Mouse (Mus musculus) heart, embryonic 14.5 days (tissue): Measurements from ENCODE around the gene Plek2. TPM values are rescaled to one million over a fixed set of nuclear protein-coding genes. Genes with fewer than 3 reads are reported as not detected.
A peak's percentile ranks its signal among the peaks of the same experiment; 100 is the strongest.

ENCODE experiments used
- ATAC-seq: fragments of 200-750 bp; cut with Nextera tagmentation; 2 replicates; pipeline ENCODE4 v1.8.0; 2017; ENCODE audit warnings: low read depth, moderate TSS enrichment; ENCODE audit not compliant: insufficient number of reproducible peaks, insufficient read depth, low FRiP score
- H3K27ac ChIP-seq, 2 experiments: fragments of 200-500 bp in 1 of 2; fragments of 300-500 bp in 1 of 2; sonication (generic) in 1 of 2; replicated peaks in 1 of 2; 2 replicates each; pipeline ENCODE4 v1.5.1; 2012 to 2014; ENCODE audit warnings: low read depth in 2 of 2, low read length in 2 of 2, control low read depth in 1 of 2, mild to moderate bottlenecking in 1 of 2, mixed read lengths in 1 of 2; ENCODE audit not compliant: control insufficient read depth in 1 of 2, insufficient read depth in 1 of 2
- H3K27me3 ChIP-seq: fragments of 300-500 bp; sonication (generic); 2 replicates; pipeline ENCODE4 v1.6.1; 2014; ENCODE audit warnings: mild to moderate bottlenecking, low read length, control low read depth; ENCODE audit not compliant: control insufficient read depth, insufficient read depth
- H3K36me3 ChIP-seq: fragments of 300-500 bp; sonication (generic); 2 replicates; pipeline ENCODE4 v1.6.1; 2014; ENCODE audit warnings: mild to moderate bottlenecking, control low read depth, low read length, mixed read lengths; ENCODE audit not compliant: control insufficient read depth, insufficient read depth
- H3K4me1 ChIP-seq, 2 experiments: fragments of 200-500 bp in 1 of 2; fragments of 300-500 bp in 1 of 2; sonication (generic) in 1 of 2; 2 replicates each; pipeline ENCODE4 v1.6.1; 2012 to 2014; ENCODE audit warnings: low read length in 2 of 2, control low read depth in 1 of 2, mixed read lengths in 1 of 2; ENCODE audit not compliant: control insufficient read depth in 2 of 2, insufficient read depth in 2 of 2
- H3K4me2 ChIP-seq: fragments of 300-500 bp; sonication (generic); 2 replicates; pipeline ENCODE4 v1.6.1; 2014; ENCODE audit warnings: mild to moderate bottlenecking, low read length
- H3K4me3 ChIP-seq, 2 experiments: fragments of 200-500 bp in 1 of 2; fragments of 300-500 bp in 1 of 2; sonication (generic) in 1 of 2; 2 replicates each; pipeline ENCODE4 v1.5.1; 2012 to 2014; ENCODE audit warnings: low read length in 2 of 2, mild to moderate bottlenecking in 2 of 2, control low read depth in 1 of 2, low read depth in 1 of 2, moderate library complexity in 1 of 2; ENCODE audit not compliant: control insufficient read depth in 1 of 2, insufficient read depth in 1 of 2
- H3K9ac ChIP-seq: fragments of 300-500 bp; sonication (generic); 2 replicates; pipeline ENCODE4 v1.6.1; 2014; ENCODE audit warnings: mild to moderate bottlenecking, low read length
- H3K9me3 ChIP-seq: fragments of 300-500 bp; sonication (generic); 2 replicates; pipeline ENCODE4 v1.6.1; 2016; ENCODE audit warnings: low read length, control low read depth; ENCODE audit not compliant: control insufficient read depth
- WGBS: fragments of 180-500 bp; shearing (Covaris S2); extraction: QIAGEN DNeasy Blood & Tissue Kit; methylation state at CpG from one replicate; pipeline ENCODE4 v1.1.7; 2014; 5-methylcytosine and 5-hydroxymethylcytosine counted together
- polyA plus RNA-seq: library from polyadenylated mRNA; unstranded; fragments of >200 nt; fragmentation: Nextera tagmentation; extraction: Ambion mirVana; gene quantifications from 2 replicates; pipeline ENCODE4 v1.2.1, GENCODE M21; 2014

The Plek2 gene
- polyA plus RNA-seq, 1 experiment from 2014 or later, result 2.1 TPM

- H3K27ac ChIP-seq, result peak overlapping the region in 1 of 2 experiments; percentile 15; a peak in 1 of 4 replicates
- ATAC-seq, result peak; percentile 31; the same call in 1 of the 2 replicates
Measured at GRCm38 (mm10) chr12:78910684-78911461, 4.1 kb upstream of the Plek2 start.

DNA sequence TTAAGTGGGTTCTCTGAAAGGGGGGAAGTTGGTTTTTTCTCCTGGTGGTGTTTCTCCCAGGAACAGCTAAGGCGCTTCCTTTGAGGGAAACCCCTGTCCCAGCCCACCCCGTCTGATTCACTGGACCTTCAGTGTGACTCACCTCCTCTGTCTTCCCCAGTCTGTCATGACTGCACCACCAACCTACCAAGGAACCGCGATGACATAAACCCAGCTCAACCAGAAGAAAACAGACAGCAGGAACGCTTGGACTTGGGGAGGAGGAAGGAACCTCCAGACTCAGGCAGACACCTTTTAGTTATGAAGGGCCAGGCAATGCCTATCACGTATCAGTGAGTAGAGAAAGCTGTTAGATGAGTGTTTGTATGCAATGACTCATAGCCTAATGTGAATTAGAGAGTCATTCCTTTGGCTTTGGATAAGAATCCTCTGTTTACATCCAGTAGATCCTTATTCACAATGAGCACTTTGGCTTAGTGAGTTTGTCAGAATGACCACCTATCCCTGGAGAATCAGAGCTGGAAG is 1.4 kb upstream of the Plek2 start:
- Histone ChIP-seq H3K9me3 (peaks cover 3% of the 10 kb centered on the region; the same call in 1 of the 2 replicates), H3K4me1 (peaks cover 7 to 23% of the 10 kb centered on the region in 2 experiments), H3K4me3 (no peak overlapping the region), H3K4me2 (no peak overlapping the region), H3K27ac (no peak overlapping the region), H3K27me3 (peaks cover 19% of the 10 kb centered on the region), H3K9ac (no peak overlapping the region), H3K36me3 (no peaks in the 10 kb centered on the region)
- no peak for ATAC-seq
- 78% methylated on average over 6 of the region's 6 CpGs for WGBS

More at GRCm38 (mm10) chr12:78910684-78911461, 4.1 kb upstream of the Plek2 start:
- Histone ChIP-seq H3K9me3 (peaks cover 3% of the 10 kb centered on the region; the same call in 1 of the 2 replicates), H3K4me2 (peak overlapping the region; percentile 87), H3K36me3 (no peaks in the 10 kb centered on the region), H3K27me3 (peaks cover 25% of the 10 kb centered on the region), H3K4me1 (peaks cover 7 to 23% of the 10 kb centered on the region in 2 experiments), H3K9ac (peak overlapping the region; percentile 64), H3K4me3 (peak overlapping the region; percentile 46 to 49)
- WGBS, result 6% methylated on average over 16 of the region's 16 CpGs

DNA sequence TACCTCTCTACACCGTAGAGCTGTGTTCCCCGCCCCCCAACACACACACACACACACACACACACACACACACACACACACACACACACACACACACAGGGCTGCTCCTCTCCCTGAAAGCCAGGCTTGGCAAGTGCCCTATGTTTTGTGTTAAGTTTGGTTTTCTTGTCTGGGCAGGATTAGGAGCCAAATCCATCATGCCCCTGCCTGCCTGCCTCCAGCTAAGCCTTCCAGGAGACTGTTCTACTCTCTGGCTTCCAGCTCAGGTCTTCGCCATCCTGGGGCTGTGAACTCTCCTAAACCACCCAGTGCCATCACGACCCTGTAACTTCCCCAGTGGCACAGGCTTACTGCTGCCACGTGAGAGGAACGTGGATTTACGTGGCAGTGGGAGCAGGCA is 2.3 kb downstream of the Plek2 start:
- Histone ChIP-seq H3K36me3 (no peaks in the 10 kb centered on the region), H3K4me3 (no peak overlapping the region), H3K9me3 (peaks cover 3% of the 10 kb centered on the region; the same call in 1 of the 2 replicates), H3K4me2 (no peak overlapping the region), H3K9ac (no peak overlapping the region), H3K27ac (no peak overlapping the region), H3K27me3 (no peaks in the 10 kb centered on the region; the same call in 1 of the 2 replicates), H3K4me1 (peaks cover 0 to 8% of the 10 kb centered on the region in 2 experiments; a peak in 1 of 4 replicates)
- ATAC-seq, result no peak
- 80% methylated on average over 7 of the region's 7 CpGs for WGBS

DNA sequence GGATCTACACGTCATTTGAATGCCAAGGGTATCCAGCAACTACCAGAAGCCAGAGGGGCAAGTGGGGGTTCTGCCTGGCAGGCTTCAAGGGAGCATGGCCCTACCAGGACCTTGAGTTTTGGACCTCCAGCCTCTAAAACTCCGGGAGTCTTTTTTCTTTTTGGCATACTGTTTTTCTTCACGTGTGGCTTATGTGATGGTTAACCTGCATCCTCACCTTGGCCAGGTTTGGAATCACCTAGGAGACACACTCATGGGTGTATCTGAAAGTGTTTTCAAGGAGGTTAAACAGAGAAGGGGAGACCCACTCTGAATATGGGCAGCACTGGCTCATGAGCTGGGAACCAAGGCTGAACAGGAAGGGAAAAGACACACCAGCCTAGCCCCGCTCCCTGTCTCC is 3.5 kb downstream of the Plek2 start:
- H3K4me1 ChIP-seq, result peaks cover 0 to 8% of the 10 kb centered on the region in 2 experiments; a peak in 1 of 4 replicates
- no peak overlapping the region for H3K4me2 ChIP-seq
- H3K9me3 ChIP-seq, result no peaks in the 10 kb centered on the region
- 75% methylated on average over 4 of the region's 4 CpGs for WGBS
- no peak overlapping the region for H3K27ac ChIP-seq
- H3K27me3 ChIP-seq, result no peaks in the 10 kb centered on the region; the same call in 1 of the 2 replicates
- H3K4me3 ChIP-seq, result no peak overlapping the region
- no peak overlapping the region for H3K9ac ChIP-seq
- no peaks in the 10 kb centered on the region for H3K36me3 ChIP-seq
- no peak for ATAC-seq

DNA sequence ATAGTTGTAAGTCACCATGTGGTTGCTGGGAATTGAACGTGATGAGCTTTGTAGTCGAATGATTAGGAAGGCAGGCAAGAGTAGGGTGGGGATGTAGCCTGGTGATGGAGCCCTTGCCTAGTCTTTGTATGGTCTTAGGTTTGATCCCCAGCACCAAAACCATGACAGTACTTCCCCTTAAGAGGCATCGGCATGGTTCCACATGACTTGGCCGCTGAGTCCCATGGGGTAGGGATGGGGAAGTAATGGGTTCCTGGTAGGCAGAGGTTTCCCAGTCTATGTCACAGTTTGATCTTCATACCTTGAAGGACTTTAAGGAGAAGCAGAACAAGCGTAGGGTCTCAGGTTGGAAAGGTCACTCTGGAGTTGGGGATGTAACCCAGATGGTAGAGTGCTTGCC is 5.3 kb downstream of the Plek2 start:
- Histone ChIP-seq H3K4me2 (no peak overlapping the region), H3K36me3 (no peaks in the 10 kb centered on the region), H3K27ac (no peak overlapping the region), H3K4me3 (no peak overlapping the region), H3K9me3 (no peaks in the 10 kb centered on the region), H3K9ac (no peak overlapping the region), H3K27me3 (no peaks in the 10 kb centered on the region), H3K4me1 (peaks cover 0 to 2% of the 10 kb centered on the region in 2 experiments; a peak in 1 of 4 replicates)
- ATAC-seq, result no peak
- WGBS, result 82% methylated on average over 5 of the region's 5 CpGs

- Histone ChIP-seq H3K9me3 (no peaks in the 10 kb centered on the region), H3K4me2 (no peak overlapping the region), H3K4me3 (no peak overlapping the region), H3K27ac (no peak overlapping the region), H3K36me3 (no peaks in the 10 kb centered on the region), H3K27me3 (no peaks in the 10 kb centered on the region), H3K4me1 (no peaks in the 10 kb centered on the region), H3K9ac (no peak overlapping the region)
- no peak for ATAC-seq
- 100% methylated on average over 1 of the region's 1 CpGs for WGBS
Measured at GRCm38 (mm10) chr12:78897861-78898260, 8.9 kb downstream of the Plek2 start.

GRCm38 (mm10) chr12:78891149-78891548 is 15.6 kb downstream of the Plek2 start:
- Histone ChIP-seq H3K9ac (no peak overlapping the region), H3K9me3 (peaks cover 5% of the 10 kb centered on the region; the same call in 1 of the 2 replicates), H3K4me1 (peaks cover 0 to 14% of the 10 kb centered on the region in 2 experiments; a peak in 3 of 4 replicates), H3K27me3 (no peaks in the 10 kb centered on the region), H3K4me2 (no peak overlapping the region), H3K4me3 (no peak overlapping the region), H3K36me3 (peaks cover 14% of the 10 kb centered on the region), H3K27ac (no peak overlapping the region)
- no peak for ATAC-seq
- WGBS, result 69% methylated on average over 2 of the region's 2 CpGs
